Mouse (Mus musculus) v-Abl transformed pro-B cells (cell line): Measurements from ENCODE around the gene Zfp462.

Experiments
- in situ Hi-C, 2 experiments: fragments of 400-800 bp; cut with MboI; formaldehyde crosslinking; loops; one replicate each; pipeline ENCODE4 v1.15.1; 2025; ENCODE audit not compliant: unreplicated experiment in 2 of 2

The Zfp462 gene

GRCm38 (mm10) chr4:55097157-55097556 is 152.3 kb downstream of the Zfp462 start:
- in situ Hi-C loops = loop anchor here in 1 of 2 experiments (5.0 kb wide), 1 partner anchor 145 kb away; no protein-coding TSS in a partner anchor

- in situ Hi-C loops = loop anchor here in 1 of 2 experiments (5.0 kb wide), 1 partner anchor 146 kb away; no protein-coding TSS in a partner anchor
Observed at GRCm38 (mm10) chr4:55098366-55098765, 153.5 kb downstream of the Zfp462 start.

DNA sequence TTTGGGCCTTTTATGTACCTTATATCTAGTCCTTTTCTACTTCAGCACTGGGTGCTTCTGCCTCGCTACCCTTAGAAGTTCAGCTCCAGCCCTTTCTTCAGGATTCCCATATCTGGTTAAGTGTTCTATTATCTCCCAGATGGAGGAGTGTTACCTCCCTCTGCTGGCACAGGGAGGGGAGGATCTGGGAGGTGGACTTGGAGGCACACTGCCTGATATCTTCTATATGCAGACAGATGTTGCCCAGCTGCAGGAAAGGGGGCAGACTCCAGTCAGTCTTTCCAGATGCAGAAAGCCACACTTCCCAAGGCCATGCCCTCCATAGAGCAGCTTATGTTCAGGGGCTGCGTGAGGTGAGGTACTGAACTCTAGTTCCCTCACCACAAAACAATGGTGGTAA is 156.0 kb downstream of the Zfp462 start:
- in situ Hi-C loops = no loop called here

DNA sequence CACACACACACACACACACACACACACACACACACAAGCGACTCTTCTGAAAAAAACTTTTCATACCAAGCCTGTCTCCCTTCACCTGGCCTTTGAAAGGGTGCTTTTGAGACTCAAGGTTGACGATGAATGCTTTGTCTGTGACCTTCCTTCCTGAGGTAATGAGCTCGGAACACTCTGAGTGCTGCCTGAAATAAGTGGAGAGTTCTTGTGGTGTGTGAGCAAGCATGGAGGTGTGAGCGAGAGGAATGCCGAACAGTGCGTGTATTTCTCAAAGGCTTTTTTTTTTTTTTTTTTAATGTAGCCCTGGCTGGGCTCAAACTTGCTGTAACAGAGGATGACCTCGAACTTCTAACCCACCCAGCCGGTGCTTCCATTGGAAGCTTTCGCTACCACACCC is 156.8 kb downstream of the Zfp462 start:
- in situ Hi-C loops = no loop called here

DNA sequence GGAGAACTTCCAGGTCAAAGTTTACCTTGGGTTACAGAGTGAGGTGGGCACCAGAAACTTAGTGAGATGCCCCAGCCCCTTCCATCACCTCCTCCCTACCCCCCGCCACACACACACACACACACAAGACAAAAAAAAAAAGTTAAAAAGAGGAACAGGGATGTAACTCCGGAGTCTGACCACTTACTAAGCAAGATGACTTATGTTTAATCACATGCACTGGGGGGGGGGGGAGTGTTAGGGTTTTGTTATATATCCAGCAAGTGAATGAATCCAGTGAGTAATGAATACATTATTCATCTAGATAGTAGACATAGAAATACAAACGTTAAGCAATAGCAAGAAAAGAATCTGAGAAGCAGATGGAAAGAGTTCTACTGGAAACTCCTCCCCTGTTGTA is 157.5 kb downstream of the Zfp462 start:
- in situ Hi-C loops = no loop called here

DNA sequence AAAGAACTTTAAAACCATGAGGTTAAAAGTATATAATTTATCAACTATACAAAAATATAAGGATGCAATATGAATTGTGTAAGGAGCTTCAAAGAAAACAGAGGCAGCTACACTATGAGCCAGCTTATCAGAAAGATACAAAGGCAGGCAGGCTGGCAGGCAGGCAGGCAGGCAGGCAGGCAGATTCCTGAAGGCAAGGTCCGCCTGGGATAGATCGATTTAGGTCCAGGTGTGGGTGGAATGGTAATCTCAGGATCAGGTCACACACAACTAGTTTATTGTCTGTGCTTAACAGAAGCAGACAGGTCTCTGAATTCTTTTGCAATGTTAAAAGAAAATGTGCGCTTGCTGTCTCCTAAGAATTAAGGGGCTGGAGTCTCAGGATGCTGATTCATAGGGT is 158.7 kb downstream of the Zfp462 start:
- in situ Hi-C loops = no loop called here

- in situ Hi-C loops = no loop called here
Observed at GRCm38 (mm10) chr4:55117839-55118487, 173.1 kb downstream of the Zfp462 start.

DNA sequence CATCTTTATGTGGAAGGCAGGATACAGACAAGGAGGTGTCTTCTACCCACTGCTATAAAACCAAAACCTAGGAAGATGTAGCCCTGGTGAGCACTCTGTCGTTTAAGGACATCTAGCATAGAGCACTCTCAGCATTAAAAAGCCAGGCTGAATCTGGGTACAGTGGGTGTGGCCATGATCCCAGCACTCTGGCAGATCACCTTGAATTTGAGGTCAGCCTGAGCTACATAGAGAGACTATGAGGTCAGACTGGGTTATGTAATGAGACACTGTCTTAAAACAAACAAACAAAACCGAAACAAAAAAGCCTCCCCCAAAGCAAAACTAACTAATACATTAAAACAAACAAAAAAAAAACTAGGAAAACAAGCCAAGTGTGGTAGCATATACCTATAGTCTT is 176.3 kb downstream of the Zfp462 start:
- in situ Hi-C loops = no loop called here

DNA sequence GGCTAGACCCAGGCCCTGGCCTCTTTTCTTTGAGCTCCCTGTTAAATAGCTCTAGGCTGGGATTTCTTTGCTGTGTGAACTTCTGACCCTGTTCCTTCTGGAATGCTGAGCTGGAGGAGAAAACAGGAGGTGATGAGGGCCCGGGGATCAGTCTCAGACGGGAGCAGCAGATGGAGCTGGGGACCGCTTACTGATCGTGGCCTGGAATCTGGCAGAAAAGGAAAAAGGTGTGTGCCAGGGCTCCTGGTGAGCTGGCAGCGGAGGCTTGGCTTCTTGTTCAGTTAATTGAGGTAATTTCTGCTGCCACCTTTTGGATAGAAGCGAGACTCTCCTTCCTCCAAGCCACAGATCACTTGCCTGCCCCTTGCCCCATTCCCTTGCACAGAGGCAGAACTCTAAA is 177.1 kb downstream of the Zfp462 start:
- in situ Hi-C loops = no loop called here

- in situ Hi-C loops = no loop called here
Observed at GRCm38 (mm10) chr4:55124126-55124525, 179.3 kb downstream of the Zfp462 start.

DNA sequence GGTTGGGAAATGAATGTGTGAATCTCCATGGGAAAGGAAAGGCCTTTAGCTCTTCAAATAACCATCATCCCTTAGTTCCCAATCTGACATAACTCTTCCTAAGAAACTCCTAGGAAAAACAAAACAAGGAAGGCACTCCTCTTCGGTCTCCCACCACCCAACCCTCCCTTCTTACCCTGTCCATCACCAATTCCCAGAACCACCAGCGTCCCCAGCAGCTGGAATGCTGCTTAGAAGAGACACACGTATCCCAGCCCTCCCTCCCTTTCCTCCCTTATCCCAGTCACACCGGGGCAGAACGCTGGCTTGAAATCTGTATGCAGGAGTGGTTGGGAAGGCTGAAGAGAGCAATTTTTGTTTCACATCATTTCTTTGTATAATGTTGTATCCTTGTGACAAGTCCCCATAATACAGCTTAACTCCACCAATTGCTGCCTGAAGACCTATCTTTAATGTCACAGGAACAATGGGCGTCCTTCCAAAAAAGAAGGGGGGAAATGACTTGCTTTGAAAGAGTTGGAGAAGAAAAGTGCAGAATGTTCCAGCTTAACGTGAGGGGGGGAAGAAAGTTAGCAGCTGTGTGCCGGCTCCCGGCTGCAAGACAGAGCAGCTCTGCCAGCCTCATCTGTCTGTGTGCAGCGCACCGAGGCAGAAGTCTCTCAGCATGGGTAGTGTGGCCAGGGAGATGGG is 180.3 kb downstream of the Zfp462 start:
- in situ Hi-C loops = no loop called here

DNA sequence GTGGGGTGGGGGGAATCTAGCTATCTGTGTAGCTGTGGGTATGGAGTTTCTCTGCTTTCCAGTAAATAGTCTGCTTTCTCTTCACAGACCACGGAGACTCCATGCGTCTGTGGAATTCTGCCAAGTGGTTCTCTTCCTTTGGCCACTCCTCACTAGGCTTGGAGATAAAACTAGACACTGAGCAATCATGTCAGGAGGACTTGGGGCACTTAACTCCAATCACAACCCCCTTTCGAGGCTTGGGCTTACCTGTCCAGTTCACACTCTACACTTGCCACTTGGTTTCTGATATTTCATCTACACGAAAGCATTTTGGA is 180.8 kb downstream of the Zfp462 start:
- in situ Hi-C loops = no loop called here

GRCm38 (mm10) chr4:55127228-55127901 is 182.5 kb downstream of the Zfp462 start:
- in situ Hi-C loops = no loop called here

GRCm38 (mm10) chr4:55128088-55128835 is 183.4 kb downstream of the Zfp462 start:
- in situ Hi-C loops = no loop called here
